In the genomic region with DNA sequence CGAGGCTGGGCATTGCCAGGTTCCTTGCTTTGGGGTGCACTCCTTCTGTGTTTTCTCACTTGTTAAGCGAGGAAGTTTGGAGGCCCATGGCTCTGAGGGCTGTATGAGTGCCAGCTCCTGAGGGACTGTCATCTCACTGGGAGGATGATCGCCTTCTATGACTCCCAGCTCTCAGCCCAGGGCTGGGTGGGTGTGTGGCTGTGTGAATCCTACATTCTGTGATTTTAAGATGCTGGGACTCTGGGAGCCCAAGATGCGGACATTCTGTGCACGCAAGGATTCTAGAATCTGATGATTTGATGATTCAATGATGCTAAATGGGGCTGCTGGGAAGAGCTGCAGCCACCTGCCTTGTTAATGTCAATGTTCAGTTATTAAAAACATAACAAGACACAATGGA, we compare ENCODE assay signal across 11 mouse cellular contexts. TPM values are rescaled to one million over a fixed set of nuclear protein-coding genes. Genes with fewer than 3 reads are reported as not detected.
A peak's percentile ranks its signal among the peaks of the same experiment; 100 is the strongest.
DNase-seq lines count a peak whose midpoint lies in the region; ATAC-seq and TF ChIP-seq lines count a peak whose summit lies in the region.
"Had no signal": no experiment of that assay in that cellular context is flagged by ENCODE, and none has a peak within 500 bp of the region (broad histone marks: within the 10 kb centered on the region; RNA-seq: fewer than 3 reads in every experiment).

No protein-coding gene starts in this region.

- H3K4me2 ChIP-seq in forebrain, embryonic 15.5 days (replicated peaks), result no peak overlapping the region
- no peak overlapping the region for H3K4me2 ChIP-seq in forebrain, embryonic 12.5 days
- H3K4me2 ChIP-seq in hindbrain, embryonic 14.5 days (replicated peaks), result no peak overlapping the region
- H3K4me2 ChIP-seq in hindbrain, embryonic 11.5 days (replicated peaks; ENCODE audit: low read depth, low read length), result no peak overlapping the region

- H3K4me1 ChIP-seq in forebrain, embryonic 15.5 days, result peaks cover 44% of the 10 kb centered on the region
- peaks cover 14% of the 10 kb centered on the region for H3K4me1 ChIP-seq in forebrain, embryonic 12.5 days
- peaks cover 7% of the 10 kb centered on the region for H3K4me1 ChIP-seq in hindbrain, embryonic 14.5 days (replicated peaks; ENCODE audit: control insufficient read depth, insufficient read depth, low read length)
- H3K4me1 ChIP-seq in hindbrain, embryonic 11.5 days (replicated peaks; ENCODE audit: control insufficient read depth, insufficient read depth, low read length), result no peaks in the 10 kb centered on the region
- peaks cover 83% of the 10 kb centered on the region for H3K4me1 ChIP-seq in olfactory bulb, adult 2 months (ENCODE audit: control insufficient read depth, insufficient read depth, low read length)

- no peak overlapping the region for H3K4me3 ChIP-seq in forebrain, embryonic 15.5 days
- no peak overlapping the region for H3K4me3 ChIP-seq in forebrain, embryonic 12.5 days (replicated peaks)
- H3K4me3 ChIP-seq in hindbrain, embryonic 14.5 days (replicated peaks; ENCODE audit: low read length), result no peak overlapping the region
- no peak overlapping the region for H3K4me3 ChIP-seq in hindbrain, embryonic 11.5 days (ENCODE audit: low read depth, low read length)
- no peak overlapping the region for H3K4me3 ChIP-seq in olfactory bulb, adult 2 months (ENCODE audit: insufficient read depth, low read depth, low read length)

- 64% methylated on average over 5 of the region's 5 CpGs for WGBS in forebrain, embryonic 15.5 days
- 69% methylated on average over 5 of the region's 5 CpGs for WGBS in forebrain, embryonic 12.5 days
- WGBS in hindbrain, embryonic 14.5 days, result 76% methylated on average over 5 of the region's 5 CpGs
- WGBS in hindbrain, embryonic 11.5 days, result 76% methylated on average over 5 of the region's 5 CpGs
- WGBS in olfactory bulb, adult 2 months, result 56% methylated on average over 5 of the region's 5 CpGs

- H3K27ac ChIP-seq in forebrain, embryonic 15.5 days (replicated peaks), result 0 out of 2 replicates have a peak overlapping the region, but pooled peaks have one; percentile 7
- no peak overlapping the region for H3K27ac ChIP-seq in forebrain, embryonic 12.5 days
- H3K27ac ChIP-seq in hindbrain, embryonic 14.5 days, result no peak overlapping the region
- H3K27ac ChIP-seq in hindbrain, embryonic 11.5 days (ENCODE audit: low read depth, low read length), result no peak overlapping the region
- 0 out of 2 replicates have a peak overlapping the region, but pooled peaks have one; percentile 4 for H3K27ac ChIP-seq in olfactory bulb, adult 2 months (ENCODE audit: insufficient read depth, low read depth, low read length)

- TF ChIP-seq POLR2A in olfactory bulb, adult 2 months (IDR thresholded peaks at IDR 0.05; ENCODE audit: insufficient read depth, low read depth, low read length), result no peak

- TF ChIP-seq CTCF in olfactory bulb, adult 2 months (IDR thresholded peaks at IDR 0.05; ENCODE audit: insufficient read depth, low read depth, low read length), result no peak

- no peaks in the 10 kb centered on the region for H3K36me3 ChIP-seq in forebrain, embryonic 15.5 days
- H3K36me3 ChIP-seq in forebrain, embryonic 12.5 days (replicated peaks), result no peaks in the 10 kb centered on the region
- no peaks in the 10 kb centered on the region for H3K36me3 ChIP-seq in hindbrain, embryonic 14.5 days (replicated peaks; ENCODE audit: control insufficient read depth, insufficient read depth)
- H3K36me3 ChIP-seq in hindbrain, embryonic 11.5 days (ENCODE audit: control insufficient read depth, insufficient read depth, low read length), result no peaks in the 10 kb centered on the region

- intact Hi-C loops in left cerebral cortex, postnatal 14 days (cut with DNase I), result no loop called here
- intact Hi-C loops in left cerebral cortex, postnatal 4 days (cut with DNase I), result no loop called here

- no peak for ATAC-seq in forebrain, embryonic 15.5 days (replicated peaks)
- ATAC-seq in forebrain, embryonic 12.5 days (ENCODE audit: low FRiP score), result no peak
- ATAC-seq in hindbrain, embryonic 14.5 days (ENCODE audit: low FRiP score), result no peak
- ATAC-seq in hindbrain, embryonic 11.5 days (ENCODE audit: low FRiP score), result no peak
- no peak for ATAC-seq in CD4-positive, CD25-positive, alpha-beta regulatory T cell, adult 4 months
- ATAC-seq: intestine, embryonic 16.5 days; Patski had no signal

- no peaks in the 10 kb centered on the region for H3K9me3 ChIP-seq in forebrain, embryonic 15.5 days
- no peaks in the 10 kb centered on the region for H3K9me3 ChIP-seq in forebrain, embryonic 12.5 days
- H3K9me3 ChIP-seq in hindbrain, embryonic 14.5 days (ENCODE audit: control insufficient read depth, low read length), result no peaks in the 10 kb centered on the region
- H3K9me3 ChIP-seq in hindbrain, embryonic 11.5 days (ENCODE audit: control insufficient read depth, low read length), result no peaks in the 10 kb centered on the region

- H3K27me3 ChIP-seq in forebrain, embryonic 15.5 days, result peaks cover 5% of the 10 kb centered on the region; the same call in 1 of the 2 replicates
- peaks cover 23% of the 10 kb centered on the region for H3K27me3 ChIP-seq in forebrain, embryonic 12.5 days
- peaks cover 9% of the 10 kb centered on the region for H3K27me3 ChIP-seq in hindbrain, embryonic 14.5 days (ENCODE audit: control insufficient read depth, insufficient read depth, low read length)
- no peaks in the 10 kb centered on the region; the same call in 1 of the 2 replicates for H3K27me3 ChIP-seq in hindbrain, embryonic 11.5 days (ENCODE audit: control insufficient read depth, insufficient read depth, low read length)
- H3K27me3 ChIP-seq: Patski had no signal

- DNase-seq in hindbrain, embryonic 14.5 days (ENCODE audit: low spot score), result no peak
- no peak for DNase-seq in hindbrain, embryonic 11.5 days (ENCODE audit: low spot score)
- DNase-seq in left cerebral cortex, postnatal 14 days (ENCODE audit: low spot score in 2 of 2), result peak; percentile 63 to 73
- no peak for DNase-seq in left cerebral cortex, postnatal 4 days
- DNase-seq: cerebellum, adult 8-10 months had no signal

- no peak overlapping the region for H3K9ac ChIP-seq in forebrain, embryonic 15.5 days (replicated peaks)
- no peak overlapping the region for H3K9ac ChIP-seq in forebrain, embryonic 12.5 days
- 0 out of 2 replicates have a peak overlapping the region, but pooled peaks have one; percentile 1 for H3K9ac ChIP-seq in hindbrain, embryonic 14.5 days
- no peak overlapping the region for H3K9ac ChIP-seq in hindbrain, embryonic 11.5 days (ENCODE audit: low read depth, low read length)

RNA-seq across cellular contexts. Expression of a gene that starts 35.8 kb away (rescaled TPM):
- 42.5 and 46.4 TPM in 2 replicates for polyA plus RNA-seq in forebrain, embryonic 15.5 days (2015; fragmentation: Nextera tagmentation; extraction: Ambion mirVana)
- polyA plus RNA-seq in forebrain, embryonic 12.5 days (2016; fragmentation: Nextera tagmentation; extraction: Ambion mirVana), result 23.1 and 25.7 TPM in 2 replicates
- 25.9 and 26.6 TPM in 2 replicates for polyA plus RNA-seq in hindbrain, embryonic 14.5 days (2014; fragmentation: Nextera tagmentation; extraction: Ambion mirVana)
- 14.4 and 17.8 TPM in 2 replicates for polyA plus RNA-seq in hindbrain, embryonic 11.5 days (2014; fragmentation: Nextera tagmentation; extraction: Ambion mirVana)
- total RNA-seq in left cerebral cortex, postnatal 14 days (2021), result 100 to 1,000 TPM; 349 to 363 TPM
- total RNA-seq in left cerebral cortex, postnatal 4 days (2021), result 100 to 1,000 TPM; 173 to 179 TPM
- polyA plus RNA-seq in olfactory bulb, adult 2 months (2012; ENCODE audit: insufficient read depth, insufficient read length, low replicate concordance, missing spikeins), result not detected in 2 replicates
- 10 to 100 TPM; 23.0 to 83.7 TPM for polyA plus RNA-seq in CD4-positive, CD25-positive, alpha-beta regulatory T cell, adult 4 months (2017; shearing (Covaris generic))

RNA-seq across cellular contexts. Expression of a gene that starts 46.6 kb away (rescaled TPM):
- 0.87 TPM in 1 of 2 replicates, not detected in the other for polyA plus RNA-seq in forebrain, embryonic 15.5 days (2015; fragmentation: Nextera tagmentation; extraction: Ambion mirVana)
- polyA plus RNA-seq in forebrain, embryonic 12.5 days (2016; fragmentation: Nextera tagmentation; extraction: Ambion mirVana), result not detected in 2 replicates
- 1.3 TPM in 1 of 2 replicates, not detected in the other for polyA plus RNA-seq in hindbrain, embryonic 14.5 days (2014; fragmentation: Nextera tagmentation; extraction: Ambion mirVana)
- polyA plus RNA-seq in hindbrain, embryonic 11.5 days (2014; fragmentation: Nextera tagmentation; extraction: Ambion mirVana), result 0.99 TPM in 1 of 2 replicates, not detected in the other
- not detected for total RNA-seq in left cerebral cortex, postnatal 14 days (2021)
- total RNA-seq in left cerebral cortex, postnatal 4 days (2021), result 1 to 10 TPM in 1 of 2 experiments, not detected in 1; 6.6 TPM
- not detected in 2 replicates for polyA plus RNA-seq in olfactory bulb, adult 2 months (2012; ENCODE audit: insufficient read depth, insufficient read length, low replicate concordance, missing spikeins)
- polyA plus RNA-seq in CD4-positive, CD25-positive, alpha-beta regulatory T cell, adult 4 months (2017; shearing (Covaris generic)), result 10 to 100 TPM in 1 of 2 experiments, not detected in 1; 33.3 TPM
- polyA plus RNA-seq: intestine, embryonic 16.5 days had no signal

Comparison
In these comparisons a context has a peak if more than half of its experiments do, and no peak if none do; other contexts are left out.
1. H3K27ac ChIP-seq: peak in forebrain, embryonic 15.5 days (single experiment) and olfactory bulb, adult 2 months (single experiment); none in forebrain, embryonic 12.5 days (single experiment), hindbrain, embryonic 14.5 days (single experiment) and hindbrain, embryonic 11.5 days (single experiment).
2. DNase-seq: peak in left cerebral cortex, postnatal 14 days (2 of 2); none in hindbrain, embryonic 14.5 days (single experiment), hindbrain, embryonic 11.5 days (single experiment) and left cerebral cortex, postnatal 4 days (single experiment).